Mouse (Mus musculus) stomach, postnatal 0 days (tissue): ENCODE data around the gene Fubp1. TPM values are rescaled to one million over a fixed set of nuclear protein-coding genes. Genes with fewer than 3 reads are reported as not detected.

Source experiments
- ATAC-seq: fragments of 200-750 bp; cut with Nextera tagmentation; 2 replicates; pipeline ENCODE4 v1.8.0; 2017; ENCODE audit not compliant: low FRiP score, low TSS enrichment
- DNase-seq: peaks from one replicate; pipeline ENCODE4 v3.0.0-alpha.2; 2016; ENCODE audit warnings: low spot score
- H3K27ac ChIP-seq: fragments of 300-500 bp; sonication (generic); replicated peaks from 2 replicates; pipeline ENCODE4 v1.5.1; 2014; ENCODE audit warnings: mild to moderate bottlenecking, control low read depth
- H3K27me3 ChIP-seq: fragments of 300-500 bp; sonication (generic); 2 replicates; pipeline ENCODE4 v1.6.1; 2014; ENCODE audit warnings: low read length; ENCODE audit not compliant: control insufficient read depth, insufficient read depth
- H3K36me3 ChIP-seq: fragments of 300-500 bp; sonication (generic); 2 replicates; pipeline ENCODE4 v1.6.1; 2014; ENCODE audit warnings: low read length, mixed read lengths; ENCODE audit not compliant: control insufficient read depth, insufficient read depth
- H3K4me1 ChIP-seq: fragments of 300-500 bp; sonication (generic); replicated peaks from 2 replicates; pipeline ENCODE4 v1.6.1; 2014; ENCODE audit warnings: antibody characterized with exemption; ENCODE audit not compliant: control insufficient read depth, insufficient read depth
- H3K4me2 ChIP-seq: fragments of 300-500 bp; sonication (generic); replicated peaks from 2 replicates; pipeline ENCODE4 v1.6.1; 2014; ENCODE audit warnings: low read depth, mild to moderate bottlenecking, control low read depth, moderate library complexity
- H3K4me3 ChIP-seq: fragments of 300-500 bp; sonication (generic); 2 replicates; pipeline ENCODE4 v1.5.1; 2014; ENCODE audit warnings: low read depth, low read length, control low read depth
- H3K9ac ChIP-seq: fragments of 300-500 bp; sonication (generic); 2 replicates; pipeline ENCODE4 v1.6.1; 2014; ENCODE audit warnings: mild to moderate bottlenecking, low read length, control low read depth, mixed read lengths
- H3K9me3 ChIP-seq: fragments of 300-500 bp; sonication (generic); 2 replicates; pipeline ENCODE4 v1.6.1; 2016; ENCODE audit warnings: low read length; ENCODE audit not compliant: control insufficient read depth
- CTCF ChIP-seq: IDR thresholded peaks from 2 replicates; pipeline ENCODE4 v1.5.1; 2016; ENCODE audit warnings: antibody characterized with exemption, low read depth, mild to moderate bottlenecking, moderate library complexity
- EP300 ChIP-seq: optimal IDR thresholded peaks from 2 replicates; pipeline ENCODE3; 2016; ENCODE audit warnings: antibody characterized with exemption
- WGBS: fragments of 180-500 bp; shearing (Covaris S2); extraction: QIAGEN DNeasy Blood & Tissue Kit; methylation state at CpG from one replicate; pipeline ENCODE4 v1.1.7; 2014; 5-methylcytosine and 5-hydroxymethylcytosine counted together
- polyA plus RNA-seq: library from polyadenylated mRNA; unstranded; fragments of >200 nt; fragmentation: Nextera tagmentation; extraction: Ambion mirVana; gene quantifications from 2 replicates; pipeline ENCODE4 v1.2.1, GENCODE M21; 2015

Fubp1 gene
- polyA plus RNA-seq, 1 experiment from 2014 or later = 60.2 TPM

- ATAC-seq (no peak), DNase-seq (no peak)
- 38% methylated on average over 29 of the region's 29 CpGs for WGBS
- Histone ChIP-seq H3K4me1 (peaks cover 6% of the 10 kb centered on the region; the same call in 1 of the 2 replicates), H3K9me3 (no peaks in the 10 kb centered on the region), H3K9ac (no peak overlapping the region), H3K4me2 (0 out of 2 replicates have a peak overlapping the region, but pooled peaks have one; percentile 15), H3K36me3 (no peaks in the 10 kb centered on the region), H3K27ac (no peak overlapping the region), H3K27me3 (no peaks in the 10 kb centered on the region), H3K4me3 (peak overlapping the region; percentile 8; the same call in 1 of the 2 replicates)
- TF ChIP-seq EP300 = no peak
- TF ChIP-seq CTCF = no peak
These were observed 43.3 kb upstream of the Fubp1 start for GRCm38 (mm10) chr3:152166699-152167451.

- H3K4me3 ChIP-seq = no peak overlapping the region
- no peak overlapping the region for H3K27ac ChIP-seq
- 92% methylated on average over 10 of the region's 10 CpGs for WGBS
- DNase-seq (no peak), ATAC-seq (no peak)
- H3K4me1 ChIP-seq = peaks cover 6% of the 10 kb centered on the region; the same call in 1 of the 2 replicates
- TF ChIP-seq CTCF (no peak), EP300 (no peak)
- no peak overlapping the region for H3K4me2 ChIP-seq
- no peaks in the 10 kb centered on the region for H3K27me3 ChIP-seq
- no peaks in the 10 kb centered on the region for H3K9me3 ChIP-seq
- H3K36me3 ChIP-seq = no peaks in the 10 kb centered on the region
- no peak overlapping the region for H3K9ac ChIP-seq
These were observed 42.2 kb upstream of the Fubp1 start for GRCm38 (mm10) chr3:152168007-152168406.

GRCm38 (mm10) chr3:152170407-152170806 lies 39.8 kb upstream of the Fubp1 start:
- H3K27ac ChIP-seq = no peak overlapping the region; the same call in 1 of the 2 replicates
- peak; percentile 47 for DNase-seq

GRCm38 (mm10) chr3:152171236-152171635 lies 39.0 kb upstream of the Fubp1 start:
- Histone ChIP-seq H3K36me3 (no peaks in the 10 kb centered on the region), H3K9ac (no peak overlapping the region), H3K27me3 (no peaks in the 10 kb centered on the region), H3K9me3 (no peaks in the 10 kb centered on the region), H3K27ac (no peak overlapping the region), H3K4me3 (no peak overlapping the region), H3K4me1 (no peaks in the 10 kb centered on the region), H3K4me2 (no peak overlapping the region)
- TF ChIP-seq EP300 (no peak), CTCF (no peak)
- WGBS = 51% methylated on average over 2 of the region's 2 CpGs
- DNase-seq (no peak), ATAC-seq (no peak)

More at GRCm38 (mm10) chr3:152170407-152170806, 39.8 kb upstream of the Fubp1 start:
- peaks cover 5% of the 10 kb centered on the region; the same call in 1 of the 2 replicates for H3K4me1 ChIP-seq
- H3K9ac ChIP-seq = no peak overlapping the region
- 4% methylated on average over 1 of the region's 1 CpGs for WGBS
- H3K4me2 ChIP-seq = no peak overlapping the region
- ATAC-seq = peak; percentile 57; the same call in 1 of the 2 replicates
- no peaks in the 10 kb centered on the region for H3K36me3 ChIP-seq
- H3K27me3 ChIP-seq = no peaks in the 10 kb centered on the region
- TF ChIP-seq CTCF (no peak), EP300 (no peak)
- H3K4me3 ChIP-seq = no peak overlapping the region
- no peaks in the 10 kb centered on the region for H3K9me3 ChIP-seq

- ATAC-seq = peak; percentile 80
- no peaks in the 10 kb centered on the region for H3K36me3 ChIP-seq
- H3K4me3 ChIP-seq = no peak overlapping the region
- H3K27me3 ChIP-seq = no peaks in the 10 kb centered on the region
- no peak for TF ChIP-seq EP300
- peak; percentile 54 for TF ChIP-seq CTCF
- H3K4me1 ChIP-seq = no peaks in the 10 kb centered on the region
- H3K4me2 ChIP-seq = no peak overlapping the region
- DNase-seq = no peak
- H3K27ac ChIP-seq = no peak overlapping the region
- H3K9ac ChIP-seq = no peak overlapping the region
- no peaks in the 10 kb centered on the region for H3K9me3 ChIP-seq
- 37% methylated on average over 7 of the region's 7 CpGs for WGBS
These were observed 38.4 kb upstream of the Fubp1 start for GRCm38 (mm10) chr3:152171862-152172261.

GRCm38 (mm10) chr3:152172322-152172935 lies 37.8 kb upstream of the Fubp1 start:
- 50% methylated on average over 7 of the region's 7 CpGs for WGBS
- Histone ChIP-seq H3K27ac (no peak overlapping the region), H3K9ac (no peak overlapping the region), H3K4me2 (no peak overlapping the region), H3K4me3 (no peak overlapping the region), H3K27me3 (no peaks in the 10 kb centered on the region), H3K9me3 (no peaks in the 10 kb centered on the region), H3K36me3 (no peaks in the 10 kb centered on the region), H3K4me1 (no peaks in the 10 kb centered on the region)
- DNase-seq (no peak), ATAC-seq (peak; percentile 22)
- TF ChIP-seq EP300 (no peak), CTCF (no peak)
